Mouse (Mus musculus): ENCODE measurements around the gene P2rx6. TPM values are rescaled to one million over a fixed set of nuclear protein-coding genes. Genes with fewer than 3 reads are reported as not detected.
A peak's percentile ranks its signal among the peaks of the same experiment; 100 is the strongest.

Gene P2rx6
- total and polyA plus RNA-seq, 3 experiments: not detected

GRCm38 (mm10) chr16:17552837-17553236 lies 8.8 kb upstream of the P2rx6 start:
- in situ Hi-C loops (cut with MboI; ENCODE audit: low pct_ligation_motif_present, low pct_unique_long_range_greater_than_20kb, low sequenced_read_pairs): loop anchor here (5.0 to 10.0 kb wide), 2 partner anchors 34 to 182 kb away; partner anchors contain the start of gene Med15

GRCm38 (mm10) chr16:17553910-17554685 lies 7.6 kb upstream of the P2rx6 start:
- H3K9ac ChIP-seq (ENCODE audit: insufficient read depth, low read depth): peak overlapping the region; percentile 14; the same call in 1 of the 2 replicates
- in situ Hi-C loops (cut with MboI; ENCODE audit: low pct_ligation_motif_present, low pct_unique_long_range_greater_than_20kb, low sequenced_read_pairs) (loop anchor here (5.0 to 10.0 kb wide), 2 partner anchors 33 to 181 kb away; partner anchors contain the start of gene Med15), dilution Hi-C loops (cut with MboI; ENCODE audit: extremely low pct_ligation_motif_present, extremely low pct_unique_long_range_greater_than_20kb, low sequenced_read_pairs) (no loop called here)
- H3K4me3 ChIP-seq (replicated peaks in 1 of 3; ENCODE audit: low read depth in 2 of 3, low read length in 2 of 3, poor library complexity in 1 of 3): peak overlapping the region; percentile 54 to 57 (median 57)
- peak overlapping the region; percentile 57 for H3K4me2 ChIP-seq (ENCODE audit: insufficient read depth, low read depth, poor library complexity, severe bottlenecking)
- no peaks in the 10 kb centered on the region for H3K36me3 ChIP-seq (replicated peaks in 1 of 2; ENCODE audit: control insufficient read depth in 1 of 2, insufficient read depth in 1 of 2, low read length in 1 of 2)
- peaks cover 22 to 38% of the 10 kb centered on the region in 2 experiments for H3K4me1 ChIP-seq (ENCODE audit: control insufficient read depth in 1 of 2, insufficient read depth in 2 of 2)
- no peak overlapping the region for H3K27ac ChIP-seq (ENCODE audit: insufficient read depth, low read depth)
- no peaks in the 10 kb centered on the region for H3K79me2 ChIP-seq (replicated peaks; ENCODE audit: control insufficient read depth, extremely low read depth, insufficient read depth, poor library complexity, severe bottlenecking)
- TF ChIP-seq USF2 (conservative IDR thresholded peaks at IDR 0.05; ENCODE audit: low read depth, low read length): 0 out of 2 replicates have a peak, but pooled peaks have one; percentile 42
- TF ChIP-seq TBP (conservative IDR thresholded peaks at IDR 0.05; ENCODE audit: low read depth, low read length): no peak
- TF ChIP-seq MAX (IDR thresholded peaks at IDR 0.05; ENCODE audit: low read length): 0 out of 2 replicates have a peak, but pooled peaks have one; percentile 16
- TF ChIP-seq ZC3H11A (IDR thresholded peaks at IDR 0.05; ENCODE audit: low read depth, low read length): no peak
- no peak for TF ChIP-seq CHD1 (IDR thresholded peaks at IDR 0.05; ENCODE audit: low read depth, low read length)
- TF ChIP-seq POLR2AphosphoS2 (IDR thresholded peaks at IDR 0.05; ENCODE audit: low read depth, low read length): no peak
- no peak for TF ChIP-seq MEF2A (IDR thresholded peaks at IDR 0.05; ENCODE audit: borderline replicate concordance, low read depth, low read length)
- TF ChIP-seq BHLHE40 (IDR thresholded peaks at IDR 0.05; ENCODE audit: low read depth, low read length): peak; percentile 84
- TF ChIP-seq SIN3A (IDR thresholded peaks at IDR 0.05; ENCODE audit: low read length): 0 out of 2 replicates have a peak, but pooled peaks have one; percentile 38
- no peak for TF ChIP-seq ETS1 (conservative IDR thresholded peaks at IDR 0.05; ENCODE audit: low read depth, low read length)
- TF ChIP-seq POLR2A (IDR thresholded peaks at IDR 0.05; ENCODE audit: low read depth, low read length): peak; percentile 61
- TF ChIP-seq USF1 (IDR thresholded peaks at IDR 0.05; ENCODE audit: low read depth, low read length): peak; percentile 68
- TF ChIP-seq NELFE (IDR thresholded peaks at IDR 0.05; ENCODE audit: low read depth, low read length): no peak
- no peaks in the 10 kb centered on the region for H3K9me3 ChIP-seq (replicated peaks; ENCODE audit: low read length)
- H3K27me3 ChIP-seq (replicated peaks): peaks cover 13% of the 10 kb centered on the region
- peak; percentile 99 for DNase-seq (ENCODE audit: extremely low read depth)

More at GRCm38 (mm10) chr16:17552837-17553236, 8.8 kb upstream of the P2rx6 start:
- H3K9me3 ChIP-seq (replicated peaks; ENCODE audit: low read length): no peaks in the 10 kb centered on the region
- no peak overlapping the region for H3K4me3 ChIP-seq (replicated peaks in 1 of 3; ENCODE audit: low read depth in 2 of 3, low read length in 2 of 3, poor library complexity in 1 of 3)
- peaks cover 8% of the 10 kb centered on the region for H3K27me3 ChIP-seq (replicated peaks)
- no peak overlapping the region for H3K9ac ChIP-seq (ENCODE audit: insufficient read depth, low read depth)
- DNase-seq (ENCODE audit: extremely low read depth): no peak
- dilution Hi-C loops (cut with MboI; ENCODE audit: extremely low pct_ligation_motif_present, extremely low pct_unique_long_range_greater_than_20kb, low sequenced_read_pairs): no loop called here
- H3K4me1 ChIP-seq (ENCODE audit: control insufficient read depth in 1 of 2, insufficient read depth in 2 of 2): peaks cover 13 to 29% of the 10 kb centered on the region in 2 experiments
- no peak for TF ChIP-seq CHD2 (IDR thresholded peaks at IDR 0.05; ENCODE audit: low read length)
- no peak for TF ChIP-seq TCF12 (IDR thresholded peaks at IDR 0.05; ENCODE audit: low read depth, low read length)
- no peak for TF ChIP-seq IRF4 (IDR thresholded peaks at IDR 0.05; ENCODE audit: low read depth, low read length)
- no peak for TF ChIP-seq NRF1 (IDR thresholded peaks at IDR 0.05; ENCODE audit: low read depth, low read length)
- TF ChIP-seq ZKSCAN1 (IDR thresholded peaks at IDR 0.05; ENCODE audit: borderline replicate concordance, low read depth, low read length): no peak
- no peak for TF ChIP-seq CHD1 (IDR thresholded peaks at IDR 0.05; ENCODE audit: low read depth, low read length)
- no peak for TF ChIP-seq RAD21 (IDR thresholded peaks at IDR 0.05; ENCODE audit: low read depth, low read length)
- no peak for TF ChIP-seq MYC (IDR thresholded peaks at IDR 0.05; ENCODE audit: low read depth, low read length)
- no peak for TF ChIP-seq MAX (IDR thresholded peaks at IDR 0.05; ENCODE audit: low read length)
- no peak for TF ChIP-seq ZNF384 (IDR thresholded peaks at IDR 0.05; ENCODE audit: low read depth, low read length)
- TF ChIP-seq ZC3H11A (IDR thresholded peaks at IDR 0.05; ENCODE audit: low read depth, low read length): no peak
- TF ChIP-seq MAZ (IDR thresholded peaks at IDR 0.05; ENCODE audit: low read depth, low read length): no peak
- no peak for TF ChIP-seq RCOR1 (conservative IDR thresholded peaks at IDR 0.05; ENCODE audit: low read depth, low read length)
- no peak for TF ChIP-seq ZMIZ1 (IDR thresholded peaks at IDR 0.05; ENCODE audit: low read depth, low read length)
- TF ChIP-seq USF1 (IDR thresholded peaks at IDR 0.05; ENCODE audit: low read depth, low read length): no peak
- TF ChIP-seq POLR2A (IDR thresholded peaks at IDR 0.05; ENCODE audit: low read depth, low read length): no peak
- no peak for TF ChIP-seq MEF2A (IDR thresholded peaks at IDR 0.05; ENCODE audit: borderline replicate concordance, low read depth, low read length)
- no peak overlapping the region for H3K27ac ChIP-seq (ENCODE audit: insufficient read depth, low read depth)
- no peaks in the 10 kb centered on the region for H3K79me2 ChIP-seq (replicated peaks; ENCODE audit: control insufficient read depth, extremely low read depth, insufficient read depth, poor library complexity, severe bottlenecking)
- no peaks in the 10 kb centered on the region for H3K36me3 ChIP-seq (replicated peaks in 1 of 2; ENCODE audit: control insufficient read depth in 1 of 2, insufficient read depth in 1 of 2, low read length in 1 of 2)
- no peak overlapping the region for H3K4me2 ChIP-seq (ENCODE audit: insufficient read depth, low read depth, poor library complexity, severe bottlenecking)
